Mouse (Mus musculus): ENCODE results near the gene Slco4a1. TPM values are rescaled to one million over a fixed set of nuclear protein-coding genes. Genes with fewer than 3 reads are reported as not detected.

The Slco4a1 gene
- polyA plus RNA-seq, 1 experiment from 2014 or later: 7.6 TPM

DNA sequence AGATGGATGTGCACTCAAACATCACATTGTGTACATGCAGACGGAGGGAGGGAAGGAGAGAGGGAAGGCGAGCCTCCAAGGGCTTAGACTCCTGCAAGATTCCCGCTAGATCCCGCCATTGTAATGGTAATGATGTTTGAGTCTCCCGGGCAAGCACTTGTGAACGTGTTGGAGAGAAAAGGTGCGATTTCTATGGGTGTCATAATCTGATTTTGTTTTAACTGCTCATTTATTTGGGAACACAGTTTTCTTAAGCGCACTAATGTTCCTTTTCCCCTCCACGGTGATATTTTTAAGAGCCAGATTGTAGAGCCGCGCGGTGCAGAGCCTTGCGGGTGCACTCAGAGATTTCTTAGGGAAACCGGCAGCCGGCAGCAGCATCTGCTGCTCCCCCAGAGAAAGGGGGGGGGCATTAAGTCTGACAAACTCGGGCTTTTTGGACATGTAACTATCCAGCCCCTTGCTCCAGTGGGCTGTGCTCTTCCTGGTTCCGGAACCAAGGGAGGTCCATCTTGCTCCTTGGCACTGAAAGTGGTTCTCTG, 32.2 kb downstream of the Slco4a1 start:
- 7% methylated on average over 17 of the region's 17 CpGs for WGBS
- Histone ChIP-seq H3K27me3 (ENCODE audit: insufficient read depth, poor library complexity, severe bottlenecking) (peaks cover 55% of the 10 kb centered on the region), H3K9me3 (no peaks in the 10 kb centered on the region), H3K4me3 (peak overlapping the region; percentile 45), H3K4me1 (replicated peaks) (peaks cover 48% of the 10 kb centered on the region), H3K27ac (peak overlapping the region; percentile 88), H3K36me3 (no peaks in the 10 kb centered on the region)
- DNase-seq (ENCODE audit: low spot score): peak; percentile 57

GRCm38 (mm10) chr2:180495906-180496305, 39.9 kb downstream of the Slco4a1 start:
- no peak for DNase-seq (ENCODE audit: low spot score)
- H3K27me3 ChIP-seq (ENCODE audit: insufficient read depth, poor library complexity, severe bottlenecking): peaks cover 81% of the 10 kb centered on the region
- no peak overlapping the region for H3K4me3 ChIP-seq
- WGBS: 83% methylated on average over 8 of the region's 8 CpGs
- no peak overlapping the region for H3K27ac ChIP-seq
- H3K36me3 ChIP-seq: no peaks in the 10 kb centered on the region
- peaks cover 33% of the 10 kb centered on the region for H3K4me1 ChIP-seq (replicated peaks)
- H3K9me3 ChIP-seq: no peaks in the 10 kb centered on the region

GRCm38 (mm10) chr2:180499741-180500140, 43.7 kb downstream of the Slco4a1 start, which contains the start of gene Ntsr1:
Gene Ntsr1 (plus strand): TSS chr2:180499976.
- peak within 1 kb of the TSS; percentile 42; the same call in 1 of the 2 replicates for H3K27ac ChIP-seq
- H3K27me3 ChIP-seq (ENCODE audit: insufficient read depth, poor library complexity, severe bottlenecking): peaks cover 92% of the 10 kb centered on the region
- peaks cover 43% of the 10 kb centered on the region for H3K4me1 ChIP-seq (replicated peaks)
- 1% methylated on average over 30 of the region's 30 CpGs for WGBS
- H3K36me3 ChIP-seq: no peaks in the 10 kb centered on the region
- H3K4me3 ChIP-seq: peak within 1 kb of the TSS; percentile 52
- no peaks in the 10 kb centered on the region for H3K9me3 ChIP-seq
- DNase-seq (ENCODE audit: low spot score): no peak

- H3K27me3 ChIP-seq (ENCODE audit: insufficient read depth, poor library complexity, severe bottlenecking): peaks cover 91% of the 10 kb centered on the region
- DNase-seq (ENCODE audit: low spot score): no peak
- peak overlapping the region; percentile 52; the same call in 1 of the 2 replicates for H3K4me3 ChIP-seq
- H3K9me3 ChIP-seq: no peaks in the 10 kb centered on the region
- H3K4me1 ChIP-seq (replicated peaks): peaks cover 43% of the 10 kb centered on the region
- no peaks in the 10 kb centered on the region for H3K36me3 ChIP-seq
- no peak overlapping the region for H3K27ac ChIP-seq
- 50% methylated on average over 13 of the region's 13 CpGs for WGBS
These were observed 44.7 kb downstream of the Slco4a1 start for GRCm38 (mm10) chr2:180500726-180501125.

DNA sequence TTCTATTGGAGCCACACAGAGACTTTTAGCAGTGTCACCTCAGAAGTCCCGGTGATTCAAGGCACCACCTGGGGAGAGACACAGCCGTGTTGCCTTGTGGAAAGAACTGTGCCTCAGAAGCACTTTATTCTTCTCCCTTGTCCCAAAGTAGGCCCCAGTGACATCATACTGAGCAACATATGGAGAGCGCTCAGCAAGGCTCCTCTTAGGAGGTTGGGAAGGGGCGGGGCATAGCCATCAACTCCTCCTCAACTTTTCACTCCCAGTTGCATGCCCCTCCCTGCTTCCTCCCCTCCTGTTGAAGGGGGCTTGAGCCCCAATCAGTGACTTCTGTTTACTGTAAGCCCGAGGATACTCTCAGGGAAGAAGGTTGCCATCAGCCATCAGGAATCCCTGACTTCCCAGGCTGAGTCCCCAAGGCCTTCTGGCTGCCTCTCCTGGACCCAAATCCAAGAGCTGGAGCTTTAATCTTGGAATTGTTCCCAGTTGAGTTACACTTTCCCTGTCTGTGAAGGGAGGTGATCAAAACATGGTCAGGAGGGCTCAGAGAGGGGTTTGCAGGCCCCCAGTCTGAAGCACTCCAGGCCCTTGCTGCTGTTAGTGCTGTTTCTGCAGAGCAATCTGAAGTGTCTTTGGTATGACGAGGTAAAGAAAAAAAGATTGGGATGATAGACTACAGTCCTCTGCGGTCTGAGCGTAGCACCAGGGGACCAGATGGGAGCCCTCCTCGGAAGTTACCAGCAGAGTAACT, 45.3 kb downstream of the Slco4a1 start:
- Histone ChIP-seq H3K27me3 (ENCODE audit: insufficient read depth, poor library complexity, severe bottlenecking) (peaks cover 88% of the 10 kb centered on the region), H3K9me3 (no peaks in the 10 kb centered on the region), H3K4me3 (no peak overlapping the region), H3K4me1 (replicated peaks) (peaks cover 48% of the 10 kb centered on the region), H3K36me3 (no peaks in the 10 kb centered on the region), H3K27ac (no peak overlapping the region)
- no peak for DNase-seq (ENCODE audit: low spot score)
- 41% methylated on average over 9 of the region's 9 CpGs for WGBS

DNA sequence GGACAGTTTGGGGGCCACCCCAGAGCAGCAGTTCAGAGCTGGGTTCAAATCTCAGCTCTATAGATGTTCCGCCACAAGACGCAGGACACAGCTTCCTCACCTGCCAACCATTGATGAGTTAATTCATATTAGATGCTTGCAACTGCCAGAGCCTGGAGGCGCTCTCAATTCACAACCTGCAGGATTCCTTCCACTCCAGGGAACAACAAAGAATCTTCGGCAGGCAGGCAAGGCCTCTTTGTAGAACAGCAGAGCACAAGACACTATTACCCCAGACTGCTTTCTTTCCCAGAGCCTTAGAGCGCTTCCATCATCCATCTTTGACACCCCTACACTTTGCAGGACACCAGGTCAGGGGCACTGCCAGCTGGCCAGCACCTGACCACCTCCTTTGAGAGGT, 50.2 kb downstream of the Slco4a1 start:
- H3K27ac ChIP-seq: peak overlapping the region; percentile 59; the same call in 1 of the 2 replicates
- peaks cover 72% of the 10 kb centered on the region for H3K27me3 ChIP-seq (ENCODE audit: insufficient read depth, poor library complexity, severe bottlenecking)
- 56% methylated on average over 5 of the region's 5 CpGs for WGBS
- H3K4me3 ChIP-seq: no peak overlapping the region
- H3K9me3 ChIP-seq: no peaks in the 10 kb centered on the region
- no peaks in the 10 kb centered on the region for H3K36me3 ChIP-seq
- peaks cover 30% of the 10 kb centered on the region for H3K4me1 ChIP-seq (replicated peaks)
- no peak for DNase-seq (ENCODE audit: low spot score)

GRCm38 (mm10) chr2:180508455-180509115, 52.5 kb downstream of the Slco4a1 start:
- Histone ChIP-seq H3K36me3 (no peaks in the 10 kb centered on the region), H3K4me3 (no peak overlapping the region), H3K27me3 (ENCODE audit: insufficient read depth, poor library complexity, severe bottlenecking) (peaks cover 70% of the 10 kb centered on the region), H3K9me3 (no peaks in the 10 kb centered on the region), H3K4me1 (replicated peaks) (peaks cover 31% of the 10 kb centered on the region), H3K27ac (no peak overlapping the region)
- 74% methylated on average over 14 of the region's 14 CpGs for WGBS
- DNase-seq (ENCODE audit: low spot score): no peak

DNA sequence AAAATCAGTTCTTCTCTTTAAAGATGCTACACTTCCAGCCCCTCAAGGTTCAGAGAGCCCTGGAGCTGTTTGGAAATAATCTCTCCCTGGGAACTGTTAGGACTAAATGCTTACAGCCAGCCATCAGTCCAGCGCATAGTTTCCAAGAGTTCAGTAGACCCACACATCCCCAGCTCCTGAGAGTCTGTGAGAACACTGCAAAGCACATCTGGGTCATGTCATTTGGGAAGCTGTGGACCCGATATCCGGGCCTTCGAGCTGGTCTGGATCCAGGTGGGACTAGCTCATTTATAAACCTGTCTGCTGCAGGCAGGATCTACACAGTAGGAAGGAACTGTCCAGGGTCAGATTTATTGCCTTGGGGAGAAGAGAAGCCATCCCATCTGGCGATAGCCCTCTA, 54.8 kb downstream of the Slco4a1 start:
- no peaks in the 10 kb centered on the region for H3K9me3 ChIP-seq
- H3K4me3 ChIP-seq: no peak overlapping the region
- no peak for DNase-seq (ENCODE audit: low spot score)
- 83% methylated on average over 5 of the region's 5 CpGs for WGBS
- H3K36me3 ChIP-seq: no peaks in the 10 kb centered on the region
- H3K4me1 ChIP-seq (replicated peaks): peaks cover 42% of the 10 kb centered on the region
- peaks cover 72% of the 10 kb centered on the region for H3K27me3 ChIP-seq (ENCODE audit: insufficient read depth, poor library complexity, severe bottlenecking)
- H3K27ac ChIP-seq: no peak overlapping the region

DNA sequence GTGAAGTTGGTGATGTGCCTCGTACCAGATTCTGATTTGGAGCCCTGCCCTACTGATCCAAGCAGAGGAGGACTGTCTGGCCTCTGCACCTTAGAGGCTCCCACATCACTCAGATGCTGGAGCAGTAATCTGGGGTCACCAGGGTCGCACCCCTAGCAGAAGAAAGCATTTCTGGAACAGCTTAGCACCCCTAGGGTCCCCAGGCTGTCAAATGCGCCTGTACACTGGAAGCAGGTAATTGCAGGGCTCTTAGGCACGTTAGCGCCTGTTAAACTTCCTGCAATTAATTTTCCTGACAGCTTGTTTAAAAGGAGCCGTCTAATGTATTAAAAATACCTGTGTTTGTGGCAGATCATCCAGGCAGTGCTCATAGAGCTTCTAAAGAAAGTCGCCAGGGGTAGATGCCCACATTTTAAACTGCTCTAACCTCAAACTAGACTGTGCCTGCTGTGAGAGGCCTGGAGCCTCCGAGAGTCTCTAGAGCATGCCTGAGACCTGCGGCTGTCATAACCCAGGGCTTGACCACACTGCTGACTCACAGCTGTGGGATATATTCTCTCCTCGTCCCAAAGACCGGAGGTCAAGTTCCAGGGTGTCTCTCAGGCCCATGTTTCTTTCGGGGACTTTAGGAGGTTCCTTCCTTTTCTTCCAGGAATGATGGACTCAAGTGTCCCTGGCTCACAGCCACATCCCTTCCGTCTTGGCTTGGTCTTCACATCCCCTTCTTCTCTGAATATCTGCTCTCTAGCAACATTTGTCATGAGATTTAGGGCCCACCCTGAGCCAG, 56.0 kb downstream of the Slco4a1 start:
- no peaks in the 10 kb centered on the region for H3K9me3 ChIP-seq
- H3K36me3 ChIP-seq: no peaks in the 10 kb centered on the region
- no peak overlapping the region for H3K4me3 ChIP-seq
- peaks cover 74% of the 10 kb centered on the region for H3K27me3 ChIP-seq (ENCODE audit: insufficient read depth, poor library complexity, severe bottlenecking)
- WGBS: 70% methylated on average over 13 of the region's 13 CpGs
- no peak overlapping the region for H3K27ac ChIP-seq
- peaks cover 30% of the 10 kb centered on the region for H3K4me1 ChIP-seq (replicated peaks)
- DNase-seq (ENCODE audit: low spot score): no peak

DNA sequence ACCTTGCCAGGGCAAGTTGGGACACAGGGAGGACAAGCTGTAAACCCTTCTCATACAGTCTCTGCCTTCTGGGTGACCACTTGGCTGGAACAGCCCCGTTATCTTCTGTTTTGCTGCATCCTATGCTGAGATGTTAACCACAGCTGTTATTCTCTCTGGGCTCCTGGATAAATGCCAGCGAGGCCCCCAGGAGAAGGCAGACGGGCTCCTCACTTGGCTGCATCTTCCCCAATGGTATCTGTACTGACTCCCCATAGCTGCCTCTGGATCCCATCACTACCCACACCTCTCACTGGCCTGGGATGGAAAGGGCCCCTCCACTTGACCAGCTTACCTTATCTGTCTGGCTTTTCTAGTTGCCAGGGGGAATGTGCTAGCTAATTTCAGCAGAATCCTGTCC, 57.0 kb downstream of the Slco4a1 start:
- H3K4me3 ChIP-seq: no peak overlapping the region
- H3K4me1 ChIP-seq (replicated peaks): peaks cover 29% of the 10 kb centered on the region
- peaks cover 73% of the 10 kb centered on the region for H3K27me3 ChIP-seq (ENCODE audit: insufficient read depth, poor library complexity, severe bottlenecking)
- 78% methylated on average over 3 of the region's 3 CpGs for WGBS
- H3K27ac ChIP-seq: no peak overlapping the region
- H3K9me3 ChIP-seq: no peaks in the 10 kb centered on the region
- no peaks in the 10 kb centered on the region for H3K36me3 ChIP-seq
- no peak for DNase-seq (ENCODE audit: low spot score)

GRCm38 (mm10) chr2:180513835-180514234, 57.8 kb downstream of the Slco4a1 start:
- Histone ChIP-seq H3K27me3 (ENCODE audit: insufficient read depth, poor library complexity, severe bottlenecking) (peaks cover 73% of the 10 kb centered on the region), H3K4me3 (no peak overlapping the region), H3K9me3 (no peaks in the 10 kb centered on the region), H3K36me3 (no peaks in the 10 kb centered on the region), H3K4me1 (replicated peaks) (peaks cover 21% of the 10 kb centered on the region), H3K27ac (no peak overlapping the region)
- 29% methylated on average over 4 of the region's 4 CpGs for WGBS
- DNase-seq (ENCODE audit: low spot score): no peak

- H3K27ac ChIP-seq: no peak overlapping the region
- DNase-seq (ENCODE audit: low spot score): no peak
- H3K27me3 ChIP-seq (ENCODE audit: insufficient read depth, poor library complexity, severe bottlenecking): peaks cover 37% of the 10 kb centered on the region
- H3K4me3 ChIP-seq: no peak overlapping the region
- 76% methylated on average over 5 of the region's 5 CpGs for WGBS
- no peaks in the 10 kb centered on the region for H3K9me3 ChIP-seq
- H3K4me1 ChIP-seq (replicated peaks): no peaks in the 10 kb centered on the region
- no peaks in the 10 kb centered on the region for H3K36me3 ChIP-seq
These were observed 65.6 kb downstream of the Slco4a1 start for GRCm38 (mm10) chr2:180521437-180522221.

All from hindbrain, embryonic 10.5 days (tissue).